Mouse (Mus musculus): Measurements from ENCODE around the gene Trim62. TPM values are rescaled to one million over a fixed set of nuclear protein-coding genes. Genes with fewer than 3 reads are reported as not detected.
A peak's percentile ranks its signal among the peaks of the same experiment; 100 is the strongest.

Gene Trim62
- polyA plus RNA-seq, 1 experiment from 2014 or later, result 28.8 TPM

DNA sequence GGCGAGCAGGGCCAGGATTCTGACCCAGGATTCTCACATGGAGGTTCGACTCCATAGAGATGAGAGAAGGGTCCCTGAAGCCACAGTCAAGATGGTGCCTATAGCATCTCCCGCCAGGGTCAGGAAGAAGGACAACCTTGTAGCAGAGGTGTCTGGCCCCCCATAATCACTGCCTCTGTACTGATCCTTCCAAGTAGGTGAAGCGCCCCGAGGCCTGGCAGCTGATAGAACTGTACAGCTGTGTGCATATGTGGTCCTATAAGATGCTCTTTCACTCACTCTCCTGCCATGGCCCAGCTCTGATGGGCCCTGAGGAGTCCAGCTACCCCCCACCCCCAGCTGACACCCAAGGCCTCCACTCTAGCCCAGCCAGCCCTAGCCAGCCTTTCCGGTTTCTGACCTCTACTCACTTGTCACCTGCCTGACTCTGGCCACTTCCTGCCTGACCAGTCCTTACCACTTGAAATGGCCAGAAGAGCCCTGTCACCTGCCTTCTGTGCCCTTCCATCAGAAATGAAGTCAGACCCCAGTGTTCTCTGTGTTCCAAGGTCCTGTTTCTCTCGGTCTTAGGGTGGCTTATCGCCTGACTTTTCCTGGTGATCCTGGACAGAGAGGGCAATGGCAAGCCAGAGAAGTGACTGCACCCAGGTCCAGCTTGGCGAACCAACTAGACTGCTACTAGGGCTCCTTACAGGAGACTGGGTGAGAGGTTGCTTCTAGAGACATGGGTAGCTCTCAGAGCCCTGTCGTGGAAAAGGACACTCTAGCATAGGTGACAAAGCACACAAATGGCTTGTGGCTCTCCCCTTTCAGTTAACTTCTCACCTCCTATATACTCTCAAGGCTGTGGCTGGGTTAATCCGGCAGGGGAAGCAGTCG, 6.6 kb downstream of the Trim62 start:
- Histone ChIP-seq H3K27me3 (ENCODE audit: control insufficient read depth, insufficient read depth, low read length) (no peaks in the 10 kb centered on the region), H3K4me2 (ENCODE audit: low read depth, low read length) (no peak overlapping the region), H3K9ac (replicated peaks; ENCODE audit: low read depth, low read length) (no peak overlapping the region), H3K36me3 (ENCODE audit: control insufficient read depth, insufficient read depth, low read length) (no peaks in the 10 kb centered on the region), H3K4me1 (ENCODE audit: control insufficient read depth, insufficient read depth, low read length) (peaks cover 22% of the 10 kb centered on the region), H3K4me3 (ENCODE audit: low read depth, low read length) (no peak overlapping the region), H3K27ac (ENCODE audit: low read depth, low read length) (no peak overlapping the region; the same call in 1 of the 2 replicates), H3K9me3 (ENCODE audit: control insufficient read depth, low read length) (no peaks in the 10 kb centered on the region)
- no peak for ATAC-seq (ENCODE audit: low read depth)
- 85% methylated on average over 12 of the region's 12 CpGs for WGBS

GRCm38 (mm10) chr4:128891157-128891556, 7.8 kb downstream of the Trim62 start:
- no peaks in the 10 kb centered on the region for H3K9me3 ChIP-seq (ENCODE audit: control insufficient read depth, low read length)
- peaks cover 20% of the 10 kb centered on the region for H3K4me1 ChIP-seq (ENCODE audit: control insufficient read depth, insufficient read depth, low read length)
- ATAC-seq (ENCODE audit: low read depth), result no peak
- no peak overlapping the region for H3K4me3 ChIP-seq (ENCODE audit: low read depth, low read length)
- no peaks in the 10 kb centered on the region for H3K27me3 ChIP-seq (ENCODE audit: control insufficient read depth, insufficient read depth, low read length)
- no peaks in the 10 kb centered on the region for H3K36me3 ChIP-seq (ENCODE audit: control insufficient read depth, insufficient read depth, low read length)
- no peak overlapping the region for H3K27ac ChIP-seq (ENCODE audit: low read depth, low read length)
- no peak overlapping the region for H3K4me2 ChIP-seq (ENCODE audit: low read depth, low read length)
- 24% methylated on average over 1 of the region's 1 CpGs for WGBS
- no peak overlapping the region for H3K9ac ChIP-seq (replicated peaks; ENCODE audit: low read depth, low read length)

DNA sequence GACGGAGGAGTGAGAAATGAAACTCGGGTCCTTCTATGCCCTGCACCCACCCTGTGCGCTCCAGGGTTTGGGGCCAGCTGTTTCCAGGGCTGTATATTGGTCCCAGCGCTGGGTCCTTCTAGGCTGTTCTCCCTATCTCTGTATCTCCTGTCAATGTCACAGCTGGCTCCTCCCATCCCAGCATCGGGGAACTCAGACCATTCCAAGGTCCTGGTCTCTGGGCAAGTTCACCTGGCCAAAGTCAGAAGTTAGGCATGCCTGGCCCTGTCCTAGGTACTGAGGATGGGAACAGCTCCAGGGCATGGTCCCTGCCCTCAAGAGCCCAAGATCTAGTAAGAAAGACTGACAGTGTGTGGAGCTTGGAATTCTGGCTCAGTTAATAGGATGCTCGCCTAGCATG, 8.4 kb downstream of the Trim62 start:
- WGBS, result 79% methylated on average over 6 of the region's 6 CpGs
- H3K4me3 ChIP-seq (ENCODE audit: low read depth, low read length), result no peak overlapping the region
- H3K36me3 ChIP-seq (ENCODE audit: control insufficient read depth, insufficient read depth, low read length), result no peaks in the 10 kb centered on the region
- no peak for ATAC-seq (ENCODE audit: low read depth)
- no peak overlapping the region for H3K4me2 ChIP-seq (ENCODE audit: low read depth, low read length)
- no peaks in the 10 kb centered on the region for H3K27me3 ChIP-seq (ENCODE audit: control insufficient read depth, insufficient read depth, low read length)
- H3K9me3 ChIP-seq (ENCODE audit: control insufficient read depth, low read length), result no peaks in the 10 kb centered on the region
- H3K4me1 ChIP-seq (ENCODE audit: control insufficient read depth, insufficient read depth, low read length), result peaks cover 14% of the 10 kb centered on the region
- H3K9ac ChIP-seq (replicated peaks; ENCODE audit: low read depth, low read length), result no peak overlapping the region
- H3K27ac ChIP-seq (ENCODE audit: low read depth, low read length), result no peak overlapping the region

GRCm38 (mm10) chr4:128892188-128892587, 8.8 kb downstream of the Trim62 start:
- Histone ChIP-seq H3K4me3 (ENCODE audit: low read depth, low read length) (no peak overlapping the region), H3K36me3 (ENCODE audit: control insufficient read depth, insufficient read depth, low read length) (no peaks in the 10 kb centered on the region), H3K4me2 (ENCODE audit: low read depth, low read length) (no peak overlapping the region), H3K27me3 (ENCODE audit: control insufficient read depth, insufficient read depth, low read length) (no peaks in the 10 kb centered on the region), H3K27ac (ENCODE audit: low read depth, low read length) (no peak overlapping the region), H3K9ac (replicated peaks; ENCODE audit: low read depth, low read length) (no peak overlapping the region), H3K4me1 (ENCODE audit: control insufficient read depth, insufficient read depth, low read length) (peaks cover 9% of the 10 kb centered on the region), H3K9me3 (ENCODE audit: control insufficient read depth, low read length) (no peaks in the 10 kb centered on the region)
- WGBS, result 81% methylated on average over 6 of the region's 6 CpGs
- ATAC-seq (ENCODE audit: low read depth), result no peak

GRCm38 (mm10) chr4:128894112-128894511, 10.7 kb downstream of the Trim62 start:
- no peak overlapping the region for H3K27ac ChIP-seq (ENCODE audit: low read depth, low read length)
- no peaks in the 10 kb centered on the region for H3K27me3 ChIP-seq (ENCODE audit: control insufficient read depth, insufficient read depth, low read length)
- no peaks in the 10 kb centered on the region for H3K9me3 ChIP-seq (ENCODE audit: control insufficient read depth, low read length)
- no peak overlapping the region for H3K9ac ChIP-seq (replicated peaks; ENCODE audit: low read depth, low read length)
- H3K4me1 ChIP-seq (ENCODE audit: control insufficient read depth, insufficient read depth, low read length), result peaks cover 6% of the 10 kb centered on the region
- ATAC-seq (ENCODE audit: low read depth), result no peak
- WGBS, result 67% methylated on average over 12 of the region's 12 CpGs
- no peaks in the 10 kb centered on the region for H3K36me3 ChIP-seq (ENCODE audit: control insufficient read depth, insufficient read depth, low read length)
- H3K4me3 ChIP-seq (ENCODE audit: low read depth, low read length), result no peak overlapping the region
- H3K4me2 ChIP-seq (ENCODE audit: low read depth, low read length), result no peak overlapping the region

GRCm38 (mm10) chr4:128895841-128896240, 12.5 kb downstream of the Trim62 start:
- no peak for ATAC-seq (ENCODE audit: low read depth)
- no peaks in the 10 kb centered on the region for H3K9me3 ChIP-seq (ENCODE audit: control insufficient read depth, low read length)
- H3K27ac ChIP-seq (ENCODE audit: low read depth, low read length), result no peak overlapping the region
- no peak overlapping the region for H3K4me2 ChIP-seq (ENCODE audit: low read depth, low read length)
- no peaks in the 10 kb centered on the region for H3K27me3 ChIP-seq (ENCODE audit: control insufficient read depth, insufficient read depth, low read length)
- no peak overlapping the region for H3K9ac ChIP-seq (replicated peaks; ENCODE audit: low read depth, low read length)
- no peak overlapping the region for H3K4me3 ChIP-seq (ENCODE audit: low read depth, low read length)
- whole genome bisulfite sequencing, result 93% methylated on average over 4 of the region's 4 CpGs
- H3K36me3 ChIP-seq (ENCODE audit: control insufficient read depth, insufficient read depth, low read length), result no peaks in the 10 kb centered on the region; the same call in 1 of the 2 replicates
- H3K4me1 ChIP-seq (ENCODE audit: control insufficient read depth, insufficient read depth, low read length), result peaks cover 19% of the 10 kb centered on the region

DNA sequence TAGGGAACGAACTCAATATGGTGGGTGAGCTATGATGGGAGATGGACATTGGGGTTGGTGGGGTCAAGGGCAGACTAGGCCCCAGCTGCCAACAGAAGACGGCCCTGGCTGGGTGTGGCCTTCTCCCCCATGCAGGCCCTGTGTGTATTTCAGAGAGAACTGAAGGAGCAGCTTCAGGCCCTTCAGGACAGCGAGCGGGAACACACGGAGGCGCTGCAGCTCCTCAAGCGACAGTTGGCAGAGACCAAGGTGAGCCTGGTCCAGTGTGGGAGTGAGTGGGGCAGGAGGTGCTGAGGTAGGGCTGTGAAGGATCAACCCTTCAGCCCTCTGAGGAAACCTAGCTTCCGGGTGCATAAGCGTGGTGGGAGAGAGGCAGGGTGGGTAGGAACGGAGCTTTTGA, 13.3 kb downstream of the Trim62 start:
- H3K9ac ChIP-seq (replicated peaks; ENCODE audit: low read depth, low read length), result no peak overlapping the region
- no peaks in the 10 kb centered on the region; the same call in 1 of the 2 replicates for H3K36me3 ChIP-seq (ENCODE audit: control insufficient read depth, insufficient read depth, low read length)
- H3K27ac ChIP-seq (ENCODE audit: low read depth, low read length), result no peak overlapping the region
- H3K4me3 ChIP-seq (ENCODE audit: low read depth, low read length), result no peak overlapping the region
- H3K27me3 ChIP-seq (ENCODE audit: control insufficient read depth, insufficient read depth, low read length), result no peaks in the 10 kb centered on the region
- no peak overlapping the region for H3K4me2 ChIP-seq (ENCODE audit: low read depth, low read length)
- H3K4me1 ChIP-seq (ENCODE audit: control insufficient read depth, insufficient read depth, low read length), result peaks cover 19% of the 10 kb centered on the region
- no peaks in the 10 kb centered on the region for H3K9me3 ChIP-seq (ENCODE audit: control insufficient read depth, low read length)
- 96% methylated on average over 10 of the region's 10 CpGs for WGBS
- no peak for ATAC-seq (ENCODE audit: low read depth)

DNA sequence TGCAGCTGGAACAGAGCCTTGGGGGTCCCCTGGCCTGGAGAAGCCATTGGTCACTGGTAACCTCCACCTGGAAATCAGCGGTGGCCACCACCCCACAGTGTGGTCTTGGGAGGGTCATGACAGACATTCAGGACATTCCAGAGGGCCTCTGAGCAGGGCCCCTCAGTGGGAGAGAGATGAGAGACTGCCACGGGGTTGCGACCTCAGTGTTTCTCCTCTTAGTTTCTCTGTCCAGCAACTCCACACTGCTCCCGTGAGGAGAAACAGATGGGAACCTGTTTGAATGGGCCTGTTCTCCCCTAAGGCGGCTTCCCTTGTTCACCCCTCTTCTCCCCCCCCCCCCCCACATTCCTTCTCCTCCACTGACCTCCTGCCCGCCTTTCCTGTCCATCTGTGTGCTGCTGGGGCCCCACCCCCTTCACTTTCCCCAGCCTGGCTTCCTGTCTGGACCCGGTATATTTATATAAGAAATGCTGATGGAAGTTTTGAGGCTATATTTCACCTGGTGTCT, 14.6 kb downstream of the Trim62 start:
- H3K4me1 ChIP-seq (ENCODE audit: control insufficient read depth, insufficient read depth, low read length), result peaks cover 19% of the 10 kb centered on the region
- H3K4me3 ChIP-seq (ENCODE audit: low read depth, low read length), result no peak overlapping the region
- H3K9ac ChIP-seq (replicated peaks; ENCODE audit: low read depth, low read length), result no peak overlapping the region
- H3K36me3 ChIP-seq (ENCODE audit: control insufficient read depth, insufficient read depth, low read length), result peaks cover 9% of the 10 kb centered on the region
- H3K27me3 ChIP-seq (ENCODE audit: control insufficient read depth, insufficient read depth, low read length), result no peaks in the 10 kb centered on the region
- no peaks in the 10 kb centered on the region for H3K9me3 ChIP-seq (ENCODE audit: control insufficient read depth, low read length)
- H3K4me2 ChIP-seq (ENCODE audit: low read depth, low read length), result no peak overlapping the region
- WGBS, result 25% methylated on average over 6 of the region's 7 CpGs
- peak overlapping the region; percentile 98; the same call in 1 of the 2 replicates for H3K27ac ChIP-seq (ENCODE audit: low read depth, low read length)
- no peak for ATAC-seq (ENCODE audit: low read depth)

DNA sequence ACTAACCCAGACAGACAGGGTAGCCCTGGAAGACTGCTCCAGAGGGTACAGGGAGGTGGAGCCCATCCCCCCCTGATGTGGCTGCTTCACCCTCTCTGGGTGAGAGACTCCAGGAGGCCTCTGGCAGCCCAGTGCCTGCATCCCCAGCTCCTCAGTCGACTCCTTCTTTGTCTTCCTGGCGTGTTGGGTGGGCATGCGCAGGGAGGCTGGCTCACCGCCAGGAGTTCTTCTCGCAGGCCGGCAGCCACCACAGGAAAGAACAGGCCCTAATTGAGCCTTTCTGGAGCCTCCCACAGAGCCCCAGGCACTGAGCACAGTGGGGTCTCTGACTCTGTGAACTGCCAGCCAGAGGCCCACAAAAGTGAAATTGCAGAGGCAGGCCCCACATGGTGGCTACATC, 16.0 kb downstream of the Trim62 start:
- H3K27ac ChIP-seq (ENCODE audit: low read depth, low read length), result peak overlapping the region; percentile 98
- H3K4me1 ChIP-seq (ENCODE audit: control insufficient read depth, insufficient read depth, low read length), result peaks cover 24% of the 10 kb centered on the region
- H3K9me3 ChIP-seq (ENCODE audit: control insufficient read depth, low read length), result no peaks in the 10 kb centered on the region
- under 1% methylated on average over 6 of the region's 6 CpGs for WGBS
- peaks cover 15% of the 10 kb centered on the region for H3K36me3 ChIP-seq (ENCODE audit: control insufficient read depth, insufficient read depth, low read length)
- H3K4me3 ChIP-seq (ENCODE audit: low read depth, low read length), result no peak overlapping the region
- H3K4me2 ChIP-seq (ENCODE audit: low read depth, low read length), result no peak overlapping the region
- no peaks in the 10 kb centered on the region for H3K27me3 ChIP-seq (ENCODE audit: control insufficient read depth, insufficient read depth, low read length)
- ATAC-seq (ENCODE audit: low read depth), result peak; percentile 90
- H3K9ac ChIP-seq (replicated peaks; ENCODE audit: low read depth, low read length), result peak overlapping the region; percentile 54

Measured in neural tube, embryonic 14.5 days (tissue).